Mouse (Mus musculus): ENCODE measurements around the gene Pex16.
A peak's percentile ranks its signal among the peaks of the same experiment; 100 is the strongest.

Pex16 gene

GRCm38 (mm10) chr2:92370375-92370774, 4.1 kb upstream of the Pex16 start:
- DNase-seq (ENCODE audit: low read depth), result no peak

- DNase-seq (ENCODE audit: low read depth), result no peak
These were observed 3.4 kb upstream of the Pex16 start for GRCm38 (mm10) chr2:92370821-92371805.

- no peak for DNase-seq (ENCODE audit: low read depth)
These were observed 2.3 kb upstream of the Pex16 start for GRCm38 (mm10) chr2:92371971-92372690.

- DNase-seq (ENCODE audit: low read depth), result no peak
These were observed 1.6 kb upstream of the Pex16 start for GRCm38 (mm10) chr2:92372767-92373436.

- no peak for DNase-seq (ENCODE audit: low read depth)
These were observed 1.1 kb upstream of the Pex16 start for GRCm38 (mm10) chr2:92373437-92373813.

GRCm38 (mm10) chr2:92375099-92375623, 685 bp downstream of the Pex16 start:
- peak; percentile 92 for DNase-seq (ENCODE audit: low read depth)

- DNase-seq (ENCODE audit: low read depth), result no peak
These were observed 1.3 kb downstream of the Pex16 start for GRCm38 (mm10) chr2:92375788-92376187.

- no peak for DNase-seq (ENCODE audit: low read depth)
These were observed 1.8 kb downstream of the Pex16 start for GRCm38 (mm10) chr2:92376300-92376699.

GRCm38 (mm10) chr2:92377320-92377719, 2.8 kb downstream of the Pex16 start:
- no peak for DNase-seq (ENCODE audit: low read depth)

- DNase-seq (ENCODE audit: low read depth), result no peak
These were observed 5.5 kb downstream of the Pex16 start for GRCm38 (mm10) chr2:92379783-92380494.

- DNase-seq (ENCODE audit: low read depth), result no peak
These were observed 6.1 kb downstream of the Pex16 start for GRCm38 (mm10) chr2:92380495-92381050.

- DNase-seq (ENCODE audit: low read depth), result no peak
These were observed 6.7 kb downstream of the Pex16 start for GRCm38 (mm10) chr2:92381161-92381560.

- no peak for DNase-seq (ENCODE audit: low read depth)
These were observed 7.6 kb downstream of the Pex16 start, which contains the start of gene 1700029I15Rik for GRCm38 (mm10) chr2:92381901-92382588. TSS of gene 1700029I15Rik (plus strand) at chr2:92382538.

GRCm38 (mm10) chr2:92382759-92383158, 8.3 kb downstream of the Pex16 start:
- no peak for DNase-seq (ENCODE audit: low read depth)

- DNase-seq (ENCODE audit: low read depth), result no peak
These were observed 9.6 kb downstream of the Pex16 start for GRCm38 (mm10) chr2:92384101-92384500.

GRCm38 (mm10) chr2:92385113-92386051, 10.9 kb downstream of the Pex16 start:
- no peak for DNase-seq (ENCODE audit: low read depth)

GRCm38 (mm10) chr2:92386821-92387570, 12.5 kb downstream of the Pex16 start:
- DNase-seq (ENCODE audit: low read depth), result no peak

GRCm38 (mm10) chr2:92387646-92388045, 13.2 kb downstream of the Pex16 start:
- DNase-seq (ENCODE audit: low read depth), result no peak

- no peak for DNase-seq (ENCODE audit: low read depth)
These were observed 13.6 kb downstream of the Pex16 start for GRCm38 (mm10) chr2:92388081-92388517.
